Mouse (Mus musculus): ENCODE results near the gene Nradd. TPM values are rescaled to one million over a fixed set of nuclear protein-coding genes. Genes with fewer than 3 reads are reported as not detected.

The Nradd gene
- total RNA-seq, 2 experiments from 2014 or later: 2.1 to 2.6 TPM

GRCm38 (mm10) chr9:110652963-110653654 lies 28.9 kb upstream of the Nradd start:
- DNase-seq (ENCODE audit: low spot score in 2 of 2): no peak

- no peak for DNase-seq (ENCODE audit: low spot score in 2 of 2)
These were observed 27.9 kb upstream of the Nradd start for GRCm38 (mm10) chr9:110651931-110652722.

GRCm38 (mm10) chr9:110649775-110650174 lies 25.5 kb upstream of the Nradd start:
- peak; percentile 42 to 65 for DNase-seq (ENCODE audit: low spot score in 2 of 2)

- no peak for DNase-seq (ENCODE audit: low spot score in 2 of 2)
These were observed 21.0 kb upstream of the Nradd start for GRCm38 (mm10) chr9:110645219-110645618.

- DNase-seq (ENCODE audit: low spot score in 2 of 2): no peak
These were observed 20.0 kb upstream of the Nradd start for GRCm38 (mm10) chr9:110644295-110644694.

- no peak for DNase-seq (ENCODE audit: low spot score in 2 of 2)
These were observed 19.5 kb upstream of the Nradd start for GRCm38 (mm10) chr9:110643787-110644186.

GRCm38 (mm10) chr9:110642812-110643524 lies 18.7 kb upstream of the Nradd start:
- DNase-seq (ENCODE audit: low spot score in 2 of 2): no peak

- no peak for DNase-seq (ENCODE audit: low spot score in 2 of 2)
These were observed 16.8 kb upstream of the Nradd start for GRCm38 (mm10) chr9:110641006-110641405.

- no peak for DNase-seq (ENCODE audit: low spot score in 2 of 2)
These were observed 14.4 kb upstream of the Nradd start for GRCm38 (mm10) chr9:110638611-110639021.

- DNase-seq (ENCODE audit: low spot score in 2 of 2): peak; percentile 82 to 87
These were observed 11.0 kb upstream of the Nradd start for GRCm38 (mm10) chr9:110635225-110635624.

GRCm38 (mm10) chr9:110633882-110634281 lies 9.6 kb upstream of the Nradd start:
- no peak for DNase-seq (ENCODE audit: low spot score in 2 of 2)

GRCm38 (mm10) chr9:110632671-110633070 lies 8.4 kb upstream of the Nradd start:
- DNase-seq (ENCODE audit: low spot score in 2 of 2): no peak

- no peak for DNase-seq (ENCODE audit: low spot score in 2 of 2)
These were observed 7.5 kb upstream of the Nradd start for GRCm38 (mm10) chr9:110631651-110632275.

GRCm38 (mm10) chr9:110631191-110631590 lies 6.9 kb upstream of the Nradd start:
- DNase-seq (ENCODE audit: low spot score in 2 of 2): no peak

- no peak for DNase-seq (ENCODE audit: low spot score in 2 of 2)
These were observed 5.9 kb upstream of the Nradd start for GRCm38 (mm10) chr9:110630171-110630570.

- no peak for DNase-seq (ENCODE audit: low spot score in 2 of 2)
These were observed 1.2 kb upstream of the Nradd start for GRCm38 (mm10) chr9:110625350-110625908.

GRCm38 (mm10) chr9:110623416-110624195 lies 646 bp downstream of the Nradd start:
- no peak for DNase-seq (ENCODE audit: low spot score in 2 of 2)

- no peak for DNase-seq (ENCODE audit: low spot score in 2 of 2)
These were observed 1.5 kb downstream of the Nradd start for GRCm38 (mm10) chr9:110622621-110623219.

- DNase-seq (ENCODE audit: low spot score in 2 of 2): no peak
These were observed 3.6 kb downstream of the Nradd start for GRCm38 (mm10) chr9:110620685-110621084.

- no peak for DNase-seq (ENCODE audit: low spot score in 2 of 2)
These were observed 4.1 kb downstream of the Nradd start for GRCm38 (mm10) chr9:110620180-110620579.

Data from layer of hippocampus, postnatal 14 days (tissue).